Mouse (Mus musculus) limb, embryonic 12.5 days (tissue): ENCODE data around the gene Gm12166. TPM values are rescaled to one million over a fixed set of nuclear protein-coding genes. Genes with fewer than 3 reads are reported as not detected.

Source experiments
- ATAC-seq: fragments of 200-750 bp; cut with Nextera tagmentation; 2 replicates; pipeline ENCODE4 v1.8.0; 2017; ENCODE audit warnings: low read depth, moderate TSS enrichment; ENCODE audit not compliant: insufficient number of reproducible peaks, insufficient read depth, low FRiP score, low TSS enrichment
- H3K27ac ChIP-seq: fragments of 300-500 bp; sonication (generic); 2 replicates; pipeline ENCODE4 v1.5.1; 2016; ENCODE audit warnings: mild to moderate bottlenecking, moderate library complexity
- H3K27me3 ChIP-seq: fragments of 300-500 bp; sonication (generic); 2 replicates; pipeline ENCODE4 v1.6.1; 2016; ENCODE audit warnings: mild to moderate bottlenecking, moderate library complexity
- H3K36me3 ChIP-seq: fragments of 300-500 bp; sonication (generic); 2 replicates; pipeline ENCODE4 v1.6.1; 2016; ENCODE audit warnings: mild to moderate bottlenecking, moderate library complexity
- H3K4me1 ChIP-seq: fragments of 300-500 bp; sonication (generic); replicated peaks from 2 replicates; pipeline ENCODE4 v1.6.1; 2016
- H3K4me2 ChIP-seq: fragments of 300-500 bp; sonication (generic); 2 replicates; pipeline ENCODE4 v1.6.1; 2016; ENCODE audit warnings: mild to moderate bottlenecking, moderate library complexity
- H3K4me3 ChIP-seq: fragments of 300-500 bp; sonication (generic); replicated peaks from 2 replicates; pipeline ENCODE4 v1.5.1; 2016; ENCODE audit warnings: mild to moderate bottlenecking
- H3K9ac ChIP-seq: fragments of 300-500 bp; sonication (generic); replicated peaks from 2 replicates; pipeline ENCODE4 v1.6.1; 2016; ENCODE audit warnings: mild to moderate bottlenecking, moderate library complexity
- H3K9me3 ChIP-seq: fragments of 300-500 bp; sonication (generic); 2 replicates; pipeline ENCODE4 v1.6.1; 2016; ENCODE audit warnings: mild to moderate bottlenecking, moderate library complexity
- WGBS: fragments of 180-500 bp; shearing (Covaris S2); methylation state at CpG from one replicate; pipeline ENCODE4 v1.1.7; 2016; 5-methylcytosine and 5-hydroxymethylcytosine counted together
- polyA plus RNA-seq: library from polyadenylated mRNA; unstranded; fragments of >200 nt; fragmentation: Nextera tagmentation; extraction: Ambion mirVana; gene quantifications from 2 replicates; pipeline ENCODE4 v1.2.1, GENCODE M21; 2016

Gm12166 gene
- polyA plus RNA-seq, 1 experiment from 2014 or later = 3.4 TPM

DNA sequence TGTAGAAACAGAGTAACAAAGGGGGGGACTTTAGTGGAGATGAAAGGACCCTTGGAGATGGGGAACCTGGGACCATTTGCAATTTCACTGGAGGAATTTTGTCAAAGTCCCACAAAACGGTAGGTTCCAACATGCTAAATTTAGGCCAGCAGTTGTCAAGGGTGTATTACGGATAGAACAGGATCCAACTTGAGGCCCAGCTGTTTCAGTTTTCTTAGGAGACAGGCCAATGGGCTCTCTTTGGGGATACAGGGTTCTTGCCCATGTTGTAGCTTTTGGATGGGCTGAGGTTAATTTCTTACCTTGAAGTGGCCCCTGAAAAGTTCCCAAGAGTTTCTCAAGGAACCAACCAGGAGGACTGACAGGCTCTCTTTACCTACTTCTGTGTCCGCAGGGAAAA, 4.9 kb downstream of the Gm12166 start:
- 91% methylated on average over 3 of the region's 3 CpGs for WGBS
- Histone ChIP-seq H3K9ac (no peak overlapping the region), H3K36me3 (no peaks in the 10 kb centered on the region), H3K27me3 (no peaks in the 10 kb centered on the region; the same call in 1 of the 2 replicates), H3K27ac (no peak overlapping the region), H3K4me2 (no peak overlapping the region), H3K4me3 (no peak overlapping the region), H3K9me3 (no peaks in the 10 kb centered on the region), H3K4me1 (no peaks in the 10 kb centered on the region)
- no peak for ATAC-seq

DNA sequence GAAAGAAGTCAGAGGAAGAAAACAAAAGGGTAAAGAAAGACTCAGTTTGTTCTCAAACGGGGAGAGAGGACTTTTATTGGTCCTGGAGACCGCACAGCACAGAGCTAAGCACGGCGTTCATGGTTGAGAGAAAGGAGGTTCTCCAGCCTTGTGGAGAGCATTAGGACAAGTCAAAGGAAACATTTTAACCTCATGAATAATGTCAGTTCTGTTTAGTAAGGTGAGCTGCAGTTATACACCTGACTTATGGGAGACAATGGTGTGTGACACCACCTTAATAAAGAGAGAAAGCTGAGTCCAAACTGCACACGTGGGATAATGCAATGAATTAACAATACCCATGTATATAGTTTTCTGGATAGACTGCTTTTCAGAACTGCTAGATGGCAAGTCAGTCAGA, 7.3 kb downstream of the Gm12166 start:
- H3K4me1 ChIP-seq = peaks cover under 1% of the 10 kb centered on the region; the same call in 1 of the 2 replicates
- 89% methylated on average over 5 of the region's 5 CpGs for WGBS
- no peak overlapping the region for H3K4me3 ChIP-seq
- H3K27ac ChIP-seq = no peak overlapping the region
- H3K36me3 ChIP-seq = no peaks in the 10 kb centered on the region
- no peak for ATAC-seq
- H3K9ac ChIP-seq = no peak overlapping the region
- no peak overlapping the region for H3K4me2 ChIP-seq
- no peaks in the 10 kb centered on the region for H3K27me3 ChIP-seq
- no peaks in the 10 kb centered on the region for H3K9me3 ChIP-seq

DNA sequence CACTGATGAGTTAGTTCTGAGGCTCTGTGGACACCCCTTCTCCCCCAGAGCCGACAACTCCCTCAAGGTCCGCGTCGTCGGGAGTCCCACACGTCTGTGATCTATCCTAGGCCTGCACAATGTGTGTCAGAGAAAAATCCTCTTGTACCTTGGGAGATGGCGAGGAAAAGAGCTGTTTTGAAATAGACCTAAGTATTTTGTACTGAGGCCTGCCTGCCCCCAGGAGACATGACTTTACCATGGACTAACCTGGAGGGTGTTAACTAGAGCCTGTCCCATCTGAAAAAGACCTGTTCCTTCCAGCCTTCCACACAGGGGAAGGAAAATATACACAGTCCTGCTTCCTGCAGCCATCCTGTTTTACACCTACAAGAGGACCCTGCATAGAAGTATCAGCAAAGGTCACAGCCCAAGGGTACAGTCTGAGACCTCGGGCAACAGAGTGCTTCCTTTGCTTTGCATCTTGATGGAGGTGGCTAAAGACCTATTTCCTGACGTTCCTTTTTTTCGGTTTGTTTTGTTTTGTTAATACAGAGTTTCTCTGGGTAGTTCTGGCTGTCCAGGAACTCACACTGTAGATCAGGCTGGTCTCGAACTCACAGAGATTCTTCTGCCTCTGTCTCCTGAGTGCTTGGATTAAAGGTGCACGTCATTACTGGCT, 10.4 kb downstream of the Gm12166 start:
- Histone ChIP-seq H3K4me1 (peaks cover 12% of the 10 kb centered on the region), H3K9ac (no peak overlapping the region), H3K27ac (peak overlapping the region; percentile 41; the same call in 1 of the 2 replicates), H3K4me2 (no peak overlapping the region), H3K4me3 (no peak overlapping the region), H3K27me3 (no peaks in the 10 kb centered on the region), H3K9me3 (no peaks in the 10 kb centered on the region), H3K36me3 (no peaks in the 10 kb centered on the region)
- WGBS = 79% methylated on average over 12 of the region's 12 CpGs
- ATAC-seq = no peak

DNA sequence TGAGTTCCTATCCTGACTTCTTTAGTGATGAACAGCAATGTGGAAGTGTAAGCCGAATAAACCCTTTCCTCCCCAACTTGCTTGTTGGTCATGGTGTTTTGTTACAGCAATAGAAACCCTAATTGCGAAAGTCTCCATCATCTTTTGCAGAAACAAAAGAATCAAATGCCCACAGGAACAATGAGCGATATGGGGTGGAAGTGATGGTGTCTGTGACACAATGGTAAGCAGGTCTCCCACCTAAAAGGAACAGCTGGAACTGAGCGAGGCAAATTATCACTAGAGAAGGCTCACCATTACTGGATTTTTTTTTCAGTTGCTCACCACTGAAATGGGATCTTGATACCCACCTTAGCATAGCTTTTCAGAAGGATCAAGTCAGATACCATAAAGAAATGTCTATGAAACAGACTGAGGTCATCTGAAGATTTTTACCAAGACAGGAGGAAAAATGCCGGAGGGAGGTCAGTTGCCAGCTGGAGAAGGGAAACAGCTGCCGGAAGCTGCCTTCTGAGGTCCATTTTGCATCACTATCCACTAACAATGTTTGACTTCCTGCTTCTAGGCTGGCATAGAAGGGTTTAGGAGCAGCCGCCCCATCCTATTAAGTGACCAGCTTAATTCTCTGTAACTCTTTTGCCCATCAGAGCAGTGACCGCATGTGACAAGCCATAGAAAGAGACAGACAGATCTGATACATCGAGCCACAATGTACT, 11.1 kb downstream of the Gm12166 start:
- Histone ChIP-seq H3K4me2 (no peak overlapping the region), H3K4me3 (no peak overlapping the region), H3K27me3 (no peaks in the 10 kb centered on the region), H3K4me1 (peaks cover 12% of the 10 kb centered on the region), H3K9ac (no peak overlapping the region), H3K36me3 (no peaks in the 10 kb centered on the region), H3K27ac (peak overlapping the region; percentile 41; the same call in 1 of the 2 replicates), H3K9me3 (no peaks in the 10 kb centered on the region)
- no peak for ATAC-seq
- WGBS = 89% methylated on average over 9 of the region's 9 CpGs

DNA sequence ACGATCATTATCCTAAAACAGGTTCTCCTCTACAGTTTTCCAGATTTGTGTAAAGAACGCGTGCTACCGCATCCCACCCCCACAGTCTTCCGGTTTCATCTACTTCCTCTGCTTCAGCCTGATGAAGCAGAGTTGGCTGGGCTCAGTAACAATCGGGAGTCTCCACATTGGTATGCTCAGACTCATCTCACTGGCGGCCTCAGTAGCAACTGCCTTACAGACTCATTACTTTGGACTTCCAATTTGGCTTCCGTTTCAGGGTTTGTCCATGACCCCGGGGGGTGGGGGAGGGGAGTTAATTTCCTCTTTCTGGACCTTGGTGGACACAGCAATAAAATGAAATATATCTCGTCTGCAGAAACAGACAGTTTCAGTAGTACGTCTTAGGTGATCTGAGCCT, 12.8 kb downstream of the Gm12166 start:
- Histone ChIP-seq H3K27ac (0 out of 2 replicates have a peak overlapping the region, but pooled peaks have one; percentile 35), H3K27me3 (no peaks in the 10 kb centered on the region), H3K9ac (no peak overlapping the region), H3K9me3 (no peaks in the 10 kb centered on the region), H3K36me3 (no peaks in the 10 kb centered on the region), H3K4me1 (peaks cover 12% of the 10 kb centered on the region), H3K4me2 (peak overlapping the region; percentile 28), H3K4me3 (no peak overlapping the region)
- 38% methylated on average over 11 of the region's 11 CpGs for WGBS
- no peak for ATAC-seq

DNA sequence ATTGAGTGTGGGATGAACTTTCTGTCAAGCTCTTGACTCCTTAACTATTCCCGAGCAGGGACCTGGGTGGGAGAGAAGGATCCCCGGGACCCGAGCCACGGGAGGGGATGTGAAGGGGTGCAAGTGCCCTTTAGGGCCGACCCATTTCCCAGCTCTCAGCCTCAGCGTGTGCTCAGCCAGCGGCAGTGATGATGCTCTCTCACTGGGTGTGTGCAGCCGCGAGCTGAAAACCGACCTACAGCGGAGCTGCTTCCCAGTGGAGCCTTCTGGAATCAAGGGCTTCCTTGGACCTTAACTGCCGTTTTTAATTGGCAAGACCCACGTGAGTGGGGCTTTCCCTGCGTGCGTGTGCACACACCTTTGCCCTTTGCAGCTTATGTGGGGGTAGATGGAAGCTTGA, 13.2 kb downstream of the Gm12166 start:
- H3K9ac ChIP-seq = no peak overlapping the region
- H3K27me3 ChIP-seq = no peaks in the 10 kb centered on the region
- peak overlapping the region; percentile 28 for H3K4me2 ChIP-seq
- no peaks in the 10 kb centered on the region for H3K36me3 ChIP-seq
- peaks cover 12% of the 10 kb centered on the region for H3K4me1 ChIP-seq
- no peak overlapping the region for H3K4me3 ChIP-seq
- no peaks in the 10 kb centered on the region for H3K9me3 ChIP-seq
- H3K27ac ChIP-seq = no peak overlapping the region
- ATAC-seq = no peak
- 68% methylated on average over 15 of the region's 15 CpGs for WGBS

DNA sequence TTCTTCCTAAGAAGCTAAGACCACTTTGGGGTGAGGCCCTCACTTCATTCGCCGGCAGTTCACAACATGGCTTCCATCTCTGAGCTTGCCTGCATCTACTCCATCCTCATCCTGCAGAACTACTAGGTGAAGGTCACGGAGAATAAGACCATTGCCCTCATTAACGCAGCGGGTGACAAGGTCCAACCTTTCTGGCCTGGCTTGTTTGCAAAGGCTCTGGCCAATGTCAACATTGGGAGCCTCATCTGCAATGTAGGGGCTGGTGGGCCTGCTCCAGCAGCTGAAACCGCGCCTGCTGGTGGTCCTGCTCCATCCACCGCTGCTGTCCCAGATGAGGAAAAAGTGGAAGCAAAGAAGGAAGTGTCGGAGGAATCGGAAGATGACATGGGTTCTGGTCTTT, 15.7 kb downstream of the Gm12166 start:
- H3K9me3 ChIP-seq = no peaks in the 10 kb centered on the region
- 96% methylated on average over 10 of the region's 10 CpGs for WGBS
- no peak for ATAC-seq
- no peaks in the 10 kb centered on the region for H3K36me3 ChIP-seq
- H3K4me3 ChIP-seq = no peak overlapping the region
- peaks cover 15% of the 10 kb centered on the region for H3K4me1 ChIP-seq
- no peaks in the 10 kb centered on the region for H3K27me3 ChIP-seq
- no peak overlapping the region for H3K27ac ChIP-seq
- H3K4me2 ChIP-seq = no peak overlapping the region
- H3K9ac ChIP-seq = no peak overlapping the region

DNA sequence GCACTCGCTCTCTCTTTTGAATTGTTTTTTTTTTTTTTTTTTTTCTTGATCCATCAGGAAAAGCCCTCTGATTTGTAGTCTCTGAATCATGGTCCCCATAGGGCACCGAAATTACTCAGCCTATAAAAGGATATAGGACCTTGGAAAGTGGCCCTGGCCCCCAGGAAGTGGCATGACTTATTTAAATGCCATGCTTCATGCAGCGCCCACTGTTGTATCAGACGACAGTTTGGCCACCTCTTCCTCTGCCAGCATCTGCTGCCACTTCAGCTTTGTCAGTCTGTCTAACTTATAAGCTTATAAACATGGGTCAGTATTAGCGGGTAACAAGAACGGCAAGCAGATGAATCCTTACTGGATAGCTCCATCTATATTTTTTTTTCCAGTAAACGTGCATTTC, 19.2 kb downstream of the Gm12166 start:
- H3K4me1 ChIP-seq = peaks cover 21% of the 10 kb centered on the region
- WGBS = 86% methylated on average over 7 of the region's 7 CpGs
- no peak overlapping the region for H3K4me3 ChIP-seq
- ATAC-seq = no peak
- no peak overlapping the region for H3K27ac ChIP-seq
- H3K9ac ChIP-seq = no peak overlapping the region
- H3K36me3 ChIP-seq = no peaks in the 10 kb centered on the region
- no peak overlapping the region for H3K4me2 ChIP-seq
- no peaks in the 10 kb centered on the region for H3K9me3 ChIP-seq
- H3K27me3 ChIP-seq = no peaks in the 10 kb centered on the region

DNA sequence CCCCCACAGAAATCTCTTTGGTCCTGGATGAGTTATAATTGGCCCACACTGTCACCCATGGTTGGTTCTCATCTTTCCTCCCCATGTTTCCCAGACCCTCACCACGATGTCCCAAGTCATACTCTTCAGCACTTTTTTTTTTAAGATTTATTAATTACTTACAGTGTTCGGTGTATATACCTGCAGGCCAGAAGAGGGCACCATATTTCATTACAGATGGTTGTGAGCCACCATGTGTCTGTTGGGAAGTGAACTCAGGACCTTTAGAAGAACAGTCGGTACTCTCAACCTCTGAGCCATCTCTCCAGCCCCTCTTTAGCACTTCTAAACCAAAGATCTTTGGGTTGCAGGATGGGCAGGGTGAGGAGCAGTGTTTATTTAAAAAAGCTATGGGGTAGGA, 20.7 kb downstream of the Gm12166 start:
- no peaks in the 10 kb centered on the region for H3K9me3 ChIP-seq
- H3K4me3 ChIP-seq = no peak overlapping the region
- H3K9ac ChIP-seq = no peak overlapping the region
- ATAC-seq = no peak
- H3K4me1 ChIP-seq = peaks cover 21% of the 10 kb centered on the region
- H3K36me3 ChIP-seq = no peaks in the 10 kb centered on the region
- no peak overlapping the region for H3K4me2 ChIP-seq
- no peak overlapping the region for H3K27ac ChIP-seq
- H3K27me3 ChIP-seq = no peaks in the 10 kb centered on the region
- 65% methylated on average over 3 of the region's 3 CpGs for WGBS

DNA sequence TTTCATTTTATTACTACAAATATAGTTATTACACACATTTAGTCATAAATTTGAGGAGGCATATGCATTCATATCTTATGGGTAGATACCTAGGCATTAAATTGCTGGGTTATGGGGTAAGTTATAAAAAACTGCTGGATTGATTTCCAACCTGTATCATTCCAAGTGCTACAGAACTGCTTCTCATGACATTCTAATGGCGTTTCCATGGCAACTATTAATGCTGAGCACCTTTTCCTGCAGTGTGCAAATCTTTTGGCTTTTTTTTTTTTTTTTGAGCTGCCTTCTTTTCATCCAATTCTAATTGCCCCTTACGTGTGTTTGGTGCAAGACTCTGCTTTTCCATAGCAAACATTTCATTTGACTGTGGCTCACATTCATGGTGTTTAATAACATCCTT, 22.1 kb downstream of the Gm12166 start:
- no peak overlapping the region for H3K4me3 ChIP-seq
- H3K9me3 ChIP-seq = no peaks in the 10 kb centered on the region
- H3K36me3 ChIP-seq = no peaks in the 10 kb centered on the region
- WGBS = 67% methylated on average over 2 of the region's 2 CpGs
- no peaks in the 10 kb centered on the region for H3K27me3 ChIP-seq
- H3K4me1 ChIP-seq = peaks cover 21% of the 10 kb centered on the region
- ATAC-seq = no peak
- no peak overlapping the region for H3K9ac ChIP-seq
- no peak overlapping the region for H3K4me2 ChIP-seq
- H3K27ac ChIP-seq = no peak overlapping the region

DNA sequence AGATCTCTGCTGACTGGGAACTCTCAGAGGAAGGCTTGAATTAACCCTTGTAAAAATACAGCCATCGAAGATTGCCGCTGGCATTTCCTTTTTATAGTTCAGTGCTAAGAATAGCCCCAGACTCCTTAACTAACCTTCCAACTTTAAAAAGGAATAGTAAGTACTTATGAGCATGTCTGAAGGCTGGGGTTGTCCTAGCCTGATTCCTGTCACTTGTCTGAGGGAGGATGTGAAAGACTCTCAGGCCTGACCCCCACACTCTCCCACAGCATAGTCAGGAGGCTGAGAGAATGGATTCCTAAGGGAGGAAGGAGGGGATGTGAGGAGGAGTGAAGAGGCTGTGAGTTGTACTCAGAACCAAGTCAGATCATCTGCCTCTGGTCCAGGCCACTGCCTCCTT, 22.6 kb downstream of the Gm12166 start:
- Histone ChIP-seq H3K27ac (peak overlapping the region; percentile 70), H3K36me3 (no peaks in the 10 kb centered on the region), H3K9me3 (no peaks in the 10 kb centered on the region), H3K9ac (no peak overlapping the region), H3K4me3 (no peak overlapping the region), H3K27me3 (no peaks in the 10 kb centered on the region), H3K4me2 (no peak overlapping the region), H3K4me1 (peaks cover 21% of the 10 kb centered on the region)
- ATAC-seq = no peak
- WGBS = 37% methylated on average over 2 of the region's 2 CpGs
